In genomic region chr1:190161708-190162465, GRCm38 (mm10) we compare ENCODE assay signal across 11 mouse cellular contexts. TPM values are rescaled to one million over a fixed set of nuclear protein-coding genes. Genes with fewer than 3 reads are reported as not detected.
DNase-seq lines count a peak whose midpoint lies in the region; ATAC-seq lines count a peak whose summit lies in the region.
"Had no signal": no experiment of that assay in that cellular context is flagged by ENCODE, and none has a peak within 500 bp of the region (broad histone marks: within the 10 kb centered on the region; RNA-seq: fewer than 3 reads in every experiment).

No protein-coding gene starts in this region.

- 77% methylated on average over 19 of the region's 19 CpGs for WGBS in heart, embryonic 13.5 days
- WGBS in heart, embryonic 11.5 days (ENCODE audit: insufficient replicate concordance): 87% methylated on average over 19 of the region's 19 CpGs
- 70% methylated on average over 19 of the region's 19 CpGs for WGBS in midbrain, embryonic 10.5 days
- 65% methylated on average over 19 of the region's 19 CpGs for WGBS in midbrain, embryonic 13.5 days
- WGBS in limb, embryonic 15.5 days: 68% methylated on average over 19 of the region's 19 CpGs

- H3K36me3 ChIP-seq in heart, embryonic 13.5 days: peaks cover 49% of the 10 kb centered on the region
- H3K36me3 ChIP-seq in heart, embryonic 11.5 days (ENCODE audit: control insufficient read depth, insufficient read depth, low read length): 0 out of 2 replicates have a peak, but pooled peaks cover 2% of the 10 kb centered on the region
- peaks cover 26% of the 10 kb centered on the region for H3K36me3 ChIP-seq in midbrain, embryonic 10.5 days
- peaks cover 12% of the 10 kb centered on the region for H3K36me3 ChIP-seq in midbrain, embryonic 13.5 days
- no peaks in the 10 kb centered on the region for H3K36me3 ChIP-seq in limb, embryonic 15.5 days
- H3K36me3 ChIP-seq: embryonic facial prominence, embryonic 13.5 days had no signal

- H3K27ac ChIP-seq in heart, embryonic 13.5 days (replicated peaks): no peak overlapping the region
- no peak overlapping the region for H3K27ac ChIP-seq in heart, embryonic 11.5 days (ENCODE audit: low read depth, low read length)
- peak overlapping the region; percentile 63 for H3K27ac ChIP-seq in midbrain, embryonic 10.5 days (replicated peaks)
- H3K27ac ChIP-seq in midbrain, embryonic 13.5 days: no peak overlapping the region
- H3K27ac ChIP-seq in limb, embryonic 15.5 days: no peak overlapping the region
- H3K27ac ChIP-seq: embryonic facial prominence, embryonic 13.5 days had no signal

- no peak for DNase-seq in midbrain, embryonic 10.5 days (ENCODE audit: low spot score)
- peak; percentile 76 to 81 for DNase-seq in cerebellum, adult 18-20 months
- no peak for DNase-seq in thymus, postnatal 14 days
- DNase-seq: kidney, postnatal 25 days; thymus, postnatal 25 days had no signal

- H3K9ac ChIP-seq in heart, embryonic 13.5 days: 0 out of 2 replicates have a peak overlapping the region, but pooled peaks have one; percentile 7
- no peak overlapping the region for H3K9ac ChIP-seq in heart, embryonic 11.5 days (ENCODE audit: low read depth, low read length)
- no peak overlapping the region for H3K9ac ChIP-seq in midbrain, embryonic 13.5 days (replicated peaks)
- H3K9ac ChIP-seq in limb, embryonic 15.5 days: no peak overlapping the region
- H3K9ac ChIP-seq: embryonic facial prominence, embryonic 13.5 days had no signal

- no peak overlapping the region for H3K4me3 ChIP-seq in heart, embryonic 13.5 days
- H3K4me3 ChIP-seq in heart, embryonic 11.5 days (ENCODE audit: low read depth, low read length): no peak overlapping the region
- no peak overlapping the region for H3K4me3 ChIP-seq in midbrain, embryonic 10.5 days
- H3K4me3 ChIP-seq in midbrain, embryonic 13.5 days (replicated peaks): no peak overlapping the region
- no peak overlapping the region for H3K4me3 ChIP-seq in limb, embryonic 15.5 days
- H3K4me3 ChIP-seq: embryonic facial prominence, embryonic 13.5 days had no signal

- ATAC-seq in heart, embryonic 13.5 days (ENCODE audit: extremely low read depth, insufficient number of reproducible peaks, low FRiP score, low TSS enrichment): no peak
- no peak for ATAC-seq in heart, embryonic 11.5 days (replicated peaks; ENCODE audit: insufficient number of reproducible peaks, low FRiP score, low TSS enrichment)
- ATAC-seq in midbrain, embryonic 13.5 days: no peak
- ATAC-seq in limb, embryonic 15.5 days (ENCODE audit: insufficient number of reproducible peaks, low FRiP score, low TSS enrichment, low read depth): no peak
- no peak for ATAC-seq in activated CD4-positive, CD25-positive, alpha-beta regulatory T cell, adult 4 months

- no peak overlapping the region for H3K4me2 ChIP-seq in heart, embryonic 13.5 days
- no peak overlapping the region for H3K4me2 ChIP-seq in heart, embryonic 11.5 days
- no peak overlapping the region for H3K4me2 ChIP-seq in midbrain, embryonic 13.5 days (replicated peaks)
- H3K4me2 ChIP-seq in limb, embryonic 15.5 days: 0 out of 2 replicates have a peak overlapping the region, but pooled peaks have one; percentile 12
- H3K4me2 ChIP-seq: embryonic facial prominence, embryonic 13.5 days had no signal

- peaks cover 41% of the 10 kb centered on the region for H3K4me1 ChIP-seq in heart, embryonic 13.5 days
- H3K4me1 ChIP-seq in heart, embryonic 11.5 days (ENCODE audit: control insufficient read depth, insufficient read depth, low read length): no peaks in the 10 kb centered on the region
- peaks cover 69% of the 10 kb centered on the region for H3K4me1 ChIP-seq in midbrain, embryonic 10.5 days
- H3K4me1 ChIP-seq in midbrain, embryonic 13.5 days (replicated peaks): peaks cover 30% of the 10 kb centered on the region
- H3K4me1 ChIP-seq in limb, embryonic 15.5 days: 0 out of 2 replicates have a peak, but pooled peaks cover 3% of the 10 kb centered on the region
- H3K4me1 ChIP-seq: embryonic facial prominence, embryonic 13.5 days had no signal

- no peaks in the 10 kb centered on the region for H3K27me3 ChIP-seq in heart, embryonic 13.5 days (replicated peaks)
- no peaks in the 10 kb centered on the region for H3K27me3 ChIP-seq in heart, embryonic 11.5 days (ENCODE audit: control insufficient read depth, insufficient read depth, low read length)
- peaks cover 36% of the 10 kb centered on the region; the same call in 1 of the 2 replicates for H3K27me3 ChIP-seq in midbrain, embryonic 10.5 days (ENCODE audit: low read depth, poor library complexity, severe bottlenecking)
- H3K27me3 ChIP-seq in midbrain, embryonic 13.5 days: peaks cover 25% of the 10 kb centered on the region
- H3K27me3 ChIP-seq in limb, embryonic 15.5 days: peaks cover 24% of the 10 kb centered on the region

- no peaks in the 10 kb centered on the region for H3K9me3 ChIP-seq in heart, embryonic 13.5 days
- H3K9me3 ChIP-seq in heart, embryonic 11.5 days (replicated peaks; ENCODE audit: control insufficient read depth, low read length): no peaks in the 10 kb centered on the region
- no peaks in the 10 kb centered on the region for H3K9me3 ChIP-seq in midbrain, embryonic 10.5 days (replicated peaks)
- H3K9me3 ChIP-seq in midbrain, embryonic 13.5 days: no peaks in the 10 kb centered on the region
- no peaks in the 10 kb centered on the region for H3K9me3 ChIP-seq in limb, embryonic 15.5 days
- H3K9me3 ChIP-seq: embryonic facial prominence, embryonic 13.5 days had no signal

RNA-seq across cellular contexts. Expression of gene Prox1, which starts 8.6 kb away (rescaled TPM):
- polyA plus RNA-seq in heart, embryonic 13.5 days (2015; fragmentation: Nextera tagmentation; extraction: Ambion mirVana): 16.0 and 17.5 TPM in 2 replicates
- polyA plus RNA-seq in heart, embryonic 11.5 days (2014; fragmentation: Nextera tagmentation; extraction: Ambion mirVana): 12.6 and 17.9 TPM in 2 replicates
- 6.5 and 10.3 TPM in 2 replicates for polyA plus RNA-seq in midbrain, embryonic 10.5 days (2016; fragmentation: Nextera tagmentation; extraction: Ambion mirVana)
- 9.7 and 12.1 TPM in 2 replicates for polyA plus RNA-seq in midbrain, embryonic 13.5 days (2015; fragmentation: Nextera tagmentation; extraction: Ambion mirVana)
- polyA plus RNA-seq in limb, embryonic 15.5 days (2015; fragmentation: Nextera tagmentation; extraction: Ambion mirVana): 2.1 and 2.6 TPM in 2 replicates
- polyA plus RNA-seq in activated CD4-positive, CD25-positive, alpha-beta regulatory T cell, adult 4 months (2017; shearing (Covaris generic)): under 1 TPM in 1 of 2 experiments, not detected in 1; 0.05 TPM

Comparison
In these comparisons a context has a peak if more than half of its experiments do, and no peak if none do; other contexts are left out.
1. DNase-seq: peak in cerebellum, adult 18-20 months (2 of 2); none in midbrain, embryonic 10.5 days (single experiment) and thymus, postnatal 14 days (single experiment).